Mouse (Mus musculus): Measurements from ENCODE around the gene Josd1.
"Not testable (repeated sequence)": the region's sequence is repeated elsewhere in the genome, so short reads cannot be mapped to it uniquely, and the experiment has no call there.

DNA sequence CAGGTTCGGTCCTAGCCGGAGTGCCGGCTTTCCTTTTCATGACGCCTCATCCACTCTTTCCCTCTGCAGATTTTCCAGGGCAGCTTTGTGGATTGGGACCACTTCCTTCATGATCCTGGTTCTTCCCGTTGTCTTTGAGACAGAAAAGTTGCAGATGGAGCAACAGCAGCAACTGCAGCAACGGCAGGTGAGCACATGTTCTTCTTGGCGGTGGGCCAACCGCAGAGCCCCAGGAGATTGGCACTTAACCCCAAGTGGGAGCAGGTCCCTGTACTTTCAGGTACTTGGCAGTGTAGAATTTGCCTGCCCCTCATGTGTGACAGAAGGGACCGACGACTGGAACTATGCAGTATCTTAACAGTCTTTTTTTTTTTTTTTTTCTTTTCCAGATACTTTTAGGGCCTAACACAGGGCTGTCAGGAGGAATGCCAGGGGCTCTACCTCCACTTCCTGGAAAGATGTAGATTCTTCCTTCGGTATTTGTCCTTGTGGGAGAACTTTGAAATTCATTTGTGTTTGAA lies 15.8 kb downstream of the Josd1 start:
- TF ChIP-seq CTCF (IDR thresholded peaks at IDR 0.05; ENCODE audit: low read depth, low read length); POLR2A (IDR thresholded peaks at IDR 0.05; ENCODE audit: insufficient read depth, low read length): not testable (repeated sequence)
